Mouse (Mus musculus) CD4-positive, CD25-positive, alpha-beta regulatory T cell, adult 4 months (primary cell): ENCODE measurements at regions not wholly inside any gene's neighbourhood (a gene's known extent, or its start where the extent isn't known, plus 50 kb on each side); places are given as distances from the start of the nearest gene placed in this dataset.
A peak's percentile ranks its signal among the peaks of the same experiment; 100 is the strongest.

Source experiments
- ATAC-seq: one replicate; pipeline ENCODE4 v1.8.0; 2017

- ATAC-seq: no peak
Measured at GRCm38 (mm10) chr17:51393771-51394221, 214.6 kb upstream of the Tbc1d5 start.

- no peak for ATAC-seq
Measured at GRCm38 (mm10) chr17:51391871-51392270, 212.7 kb upstream of the Tbc1d5 start.

DNA sequence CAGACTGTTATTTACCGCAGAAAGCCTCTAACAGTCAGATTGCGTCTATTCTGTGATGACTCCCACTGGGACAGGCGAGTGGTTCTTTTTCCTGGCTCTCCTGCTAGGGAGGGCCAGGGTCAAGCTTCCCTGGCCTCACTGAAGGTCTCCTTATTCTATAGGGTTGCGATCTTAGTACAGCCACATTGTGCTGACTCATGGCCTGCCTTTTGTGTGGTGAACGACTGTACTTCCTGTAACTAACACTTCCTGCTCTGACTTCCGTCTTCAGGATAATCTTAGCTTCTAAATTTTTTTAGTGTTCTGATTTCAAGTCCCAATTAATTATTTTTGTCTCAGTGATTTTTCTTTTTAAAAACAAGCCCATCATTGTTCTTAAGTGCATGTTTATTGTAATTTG is 203.4 kb upstream of the Tbc1d5 start:
- peak; percentile 81 for ATAC-seq

DNA sequence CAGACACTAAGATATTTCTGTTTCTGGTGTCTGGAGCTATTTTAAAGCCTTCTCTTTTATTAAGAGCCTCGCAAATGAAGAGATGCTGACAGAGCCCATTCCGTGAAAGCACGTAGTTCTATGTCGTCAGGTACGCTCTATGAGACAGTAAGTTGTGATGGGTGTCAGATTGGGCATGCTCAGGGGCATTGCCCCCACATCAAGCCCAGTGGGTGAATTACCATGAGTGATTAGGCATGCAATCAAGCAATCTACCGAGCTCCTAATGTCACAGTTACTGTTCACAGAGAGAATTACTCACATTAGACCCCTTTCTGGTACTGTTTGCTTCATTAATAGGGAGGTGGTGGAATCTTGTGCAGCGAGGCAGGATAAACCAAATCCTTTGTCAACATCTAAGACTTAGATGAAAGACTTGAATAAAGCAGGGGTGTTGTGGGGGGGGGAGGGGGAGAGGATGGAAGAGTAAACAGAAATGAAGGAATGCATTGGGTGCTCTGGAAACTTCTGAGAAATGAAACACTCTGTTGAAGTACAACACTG is 192.9 kb upstream of the Tbc1d5 start:
- ATAC-seq: no peak

- ATAC-seq: no peak
Measured at GRCm38 (mm10) chr17:51370990-51371389, 191.8 kb upstream of the Tbc1d5 start.

DNA sequence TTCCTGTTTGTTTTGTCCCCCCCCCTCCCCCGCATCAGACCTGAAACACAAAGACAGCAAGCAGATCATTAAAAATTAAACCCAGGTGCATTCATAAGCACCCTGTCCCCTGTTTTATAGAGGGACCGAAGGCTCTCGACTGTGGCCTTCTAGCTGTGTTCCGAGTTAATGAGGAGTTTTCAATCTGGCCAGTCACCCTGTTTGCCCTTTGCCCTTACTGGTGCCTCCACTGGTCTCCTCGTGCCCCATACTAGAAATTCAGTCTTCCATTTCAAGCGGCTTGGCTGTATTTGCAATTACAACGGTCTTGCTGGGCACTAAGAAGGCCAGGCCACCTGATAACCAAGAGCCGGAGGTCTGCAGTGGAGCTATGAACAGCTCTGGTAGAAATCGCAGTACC is 190.9 kb upstream of the Tbc1d5 start:
- ATAC-seq: no peak

- ATAC-seq: no peak
Measured at GRCm38 (mm10) chr17:51362801-51363200, 183.6 kb upstream of the Tbc1d5 start.

GRCm38 (mm10) chr17:51362271-51362670 is 183.1 kb upstream of the Tbc1d5 start:
- no peak for ATAC-seq

- ATAC-seq: no peak
Measured at GRCm38 (mm10) chr17:51358362-51358739, 179.2 kb upstream of the Tbc1d5 start.

GRCm38 (mm10) chr17:51357690-51358361 is 178.7 kb upstream of the Tbc1d5 start:
- ATAC-seq: no peak

GRCm38 (mm10) chr17:51356447-51356846 is 177.3 kb upstream of the Tbc1d5 start:
- no peak for ATAC-seq

DNA sequence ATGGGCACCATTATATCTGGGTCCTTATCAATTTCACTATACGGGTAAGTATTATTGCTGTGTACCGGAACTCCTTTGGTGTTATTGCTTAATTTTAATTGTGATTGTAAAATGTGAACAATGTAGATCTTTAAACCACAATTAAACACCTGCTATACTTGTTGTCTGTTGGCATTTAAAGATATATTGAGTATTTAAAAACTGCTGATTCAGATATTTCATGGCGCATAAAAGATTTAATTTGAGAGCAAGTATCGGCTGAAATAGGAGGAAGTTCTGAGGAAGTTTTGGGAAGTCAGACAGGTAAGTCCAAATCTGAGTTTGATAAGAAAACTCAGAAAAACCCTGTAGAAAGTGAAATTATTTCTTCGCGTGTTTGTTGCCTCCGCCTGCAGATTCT is 142.7 kb upstream of the Tbc1d5 start:
- ATAC-seq: no peak

GRCm38 (mm10) chr17:51321025-51321424 is 141.9 kb upstream of the Tbc1d5 start:
- no peak for ATAC-seq

DNA sequence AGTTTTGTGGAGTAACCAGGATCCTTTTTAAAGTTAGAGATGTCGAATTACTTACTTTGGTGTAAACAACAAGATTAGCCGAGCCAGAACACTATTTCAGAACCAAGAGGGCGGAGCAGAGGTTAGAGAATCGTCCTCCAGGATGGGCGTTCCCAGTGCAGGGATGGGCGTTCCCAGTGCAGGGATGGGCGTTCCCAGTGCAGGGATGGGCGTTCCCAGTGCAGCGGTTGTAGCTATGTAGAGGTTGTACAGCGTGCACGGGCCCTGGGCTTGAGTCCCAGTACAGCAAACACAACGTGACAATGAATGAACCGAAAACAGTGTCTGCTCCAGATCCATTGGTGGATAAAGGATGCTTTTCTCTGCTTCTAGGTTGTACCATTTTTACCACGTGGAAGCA is 125.8 kb upstream of the Tbc1d5 start:
- ATAC-seq: no peak

GRCm38 (mm10) chr17:51290741-51291140 is 111.6 kb upstream of the Tbc1d5 start:
- no peak for ATAC-seq

- ATAC-seq: peak; percentile 65
Measured at GRCm38 (mm10) chr17:51288751-51289150, 109.6 kb upstream of the Tbc1d5 start.

DNA sequence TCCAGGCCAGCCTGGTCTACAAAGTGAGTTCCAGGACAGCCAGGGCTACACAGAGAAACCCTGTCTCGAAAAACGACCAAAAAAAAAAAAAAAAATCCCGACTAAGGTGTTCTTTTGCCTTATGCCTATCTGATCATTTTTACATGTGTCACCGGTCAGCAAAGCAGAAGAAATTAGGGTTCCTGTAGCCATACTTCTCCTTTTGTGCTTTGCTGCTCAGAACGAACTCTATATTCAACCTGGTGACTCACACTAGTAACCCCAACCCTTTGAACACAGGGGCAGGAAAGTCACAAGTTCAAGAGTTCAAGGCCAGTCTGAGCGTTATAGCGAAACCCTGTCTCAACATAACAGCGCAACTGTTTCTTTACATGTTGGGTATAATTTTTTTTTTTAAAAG is 108.7 kb upstream of the Tbc1d5 start:
- no peak for ATAC-seq

GRCm38 (mm10) chr17:51285362-51285761 is 106.2 kb upstream of the Tbc1d5 start:
- no peak for ATAC-seq

GRCm38 (mm10) chr17:51278771-51279170 is 99.6 kb upstream of the Tbc1d5 start:
- ATAC-seq: no peak

- no peak for ATAC-seq
Measured at GRCm38 (mm10) chr17:51278094-51278493, 98.9 kb upstream of the Tbc1d5 start.

DNA sequence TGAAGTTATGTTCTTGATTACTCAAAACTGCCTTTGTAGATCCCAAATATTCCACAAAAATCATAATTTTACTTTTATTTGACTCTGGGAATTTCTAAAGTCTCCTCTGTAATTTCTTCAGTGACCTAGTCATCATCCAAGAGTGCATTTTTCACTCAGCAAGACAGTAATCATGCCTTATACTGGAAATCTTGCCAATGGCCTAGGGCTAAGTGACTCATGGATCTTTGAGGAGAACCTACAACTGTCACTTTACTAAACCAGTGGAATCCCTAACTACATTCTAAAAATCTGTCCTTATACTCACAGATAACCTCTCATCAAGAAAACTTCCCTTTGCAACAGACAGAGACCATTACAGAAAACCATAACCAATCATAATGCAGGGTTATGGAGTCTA is 98.0 kb upstream of the Tbc1d5 start:
- ATAC-seq: no peak

- ATAC-seq: no peak
Measured at GRCm38 (mm10) chr17:51272025-51272424, 92.9 kb upstream of the Tbc1d5 start.

GRCm38 (mm10) chr17:51262946-51263345 is 83.8 kb upstream of the Tbc1d5 start:
- ATAC-seq: no peak

DNA sequence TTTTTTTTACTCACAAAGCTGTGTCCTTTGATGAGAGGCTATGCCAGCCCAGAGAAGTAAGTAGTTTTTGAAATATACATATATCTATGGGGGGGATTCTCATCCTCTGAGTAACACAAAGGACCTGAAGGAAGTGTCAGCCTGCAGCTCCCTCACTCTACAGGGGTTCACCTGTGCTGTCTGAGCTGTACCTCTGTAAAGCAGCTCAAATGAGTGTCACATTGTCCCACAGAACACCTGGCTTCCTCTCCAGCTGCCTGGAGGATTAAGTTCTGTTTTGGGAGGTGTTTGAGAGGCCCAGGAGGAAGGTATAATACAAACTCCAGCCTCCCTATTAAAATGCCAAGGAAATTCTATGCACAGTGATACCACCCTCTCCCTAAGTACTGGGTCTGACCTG is 83.3 kb upstream of the Tbc1d5 start:
- ATAC-seq: no peak

- ATAC-seq: no peak
Measured at GRCm38 (mm10) chr17:51258316-51258715, 79.2 kb upstream of the Tbc1d5 start.
